Mouse (Mus musculus): Measurements from ENCODE around the gene Gm13290. TPM values are rescaled to one million over a fixed set of nuclear protein-coding genes. Genes with fewer than 3 reads are reported as not detected.
"Not testable (repeated sequence)": the region's sequence is repeated elsewhere in the genome, so short reads cannot be mapped to it uniquely, and the experiment has no call there.

Gm13290 gene
- total and polyA plus RNA-seq, 3 experiments = not detected

DNA sequence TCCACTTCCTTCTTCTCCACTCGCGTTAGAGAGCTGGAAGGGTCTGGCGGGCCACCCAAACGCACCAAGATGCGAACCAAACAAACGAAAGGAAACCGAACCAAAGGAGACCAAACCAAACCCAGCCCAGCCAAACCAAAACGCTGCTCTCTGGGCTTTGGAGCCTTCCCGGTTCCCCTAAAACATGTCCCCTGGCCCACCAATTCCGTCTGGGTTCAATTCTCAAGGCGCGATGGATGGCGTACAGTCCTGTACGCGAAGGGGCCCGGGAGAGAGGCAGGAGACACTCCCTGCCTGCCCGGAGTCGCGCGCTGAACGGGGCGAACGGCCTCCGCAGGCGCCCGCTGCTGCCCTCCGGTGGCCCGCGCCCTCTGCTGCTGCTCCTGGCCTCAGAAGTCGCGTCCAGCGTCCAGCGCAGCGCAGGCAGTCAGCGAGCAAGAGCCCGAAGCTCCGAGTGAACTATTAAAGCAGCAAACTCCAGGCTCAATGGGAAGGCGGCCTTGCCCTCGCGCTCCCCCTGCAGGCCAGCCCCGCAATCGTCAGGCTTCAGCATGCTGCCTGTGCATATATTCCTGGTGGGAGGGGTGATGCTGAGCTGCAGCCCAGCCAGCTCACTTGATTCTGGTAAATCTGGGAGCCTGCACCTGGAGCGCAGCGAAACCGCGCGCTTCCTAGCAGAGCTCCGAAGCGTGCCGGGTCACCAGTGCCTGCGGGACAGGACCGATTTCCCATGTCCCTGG, 20.5 kb downstream of the Gm13290 start, which contains the start of gene Gm13275:
Gene Gm13275 (plus strand): TSS at position 552 of the 740 bp plus-strand sequence.
- not testable (repeated sequence) for H3K9me3 ChIP-seq (replicated peaks); H3K4me1 ChIP-seq (ENCODE audit: insufficient read depth, low read depth, low read length); H3K4me3 ChIP-seq (ENCODE audit: low read depth, low read length); H3K36me3 ChIP-seq (replicated peaks); DNase-seq (ENCODE audit: low spot score); ATAC-seq (ENCODE audit: extremely low read depth, insufficient number of reproducible peaks, low FRiP score, poor library complexity, severe bottlenecking); H3K27me3 ChIP-seq (ENCODE audit: insufficient read depth, low read length)

DNA sequence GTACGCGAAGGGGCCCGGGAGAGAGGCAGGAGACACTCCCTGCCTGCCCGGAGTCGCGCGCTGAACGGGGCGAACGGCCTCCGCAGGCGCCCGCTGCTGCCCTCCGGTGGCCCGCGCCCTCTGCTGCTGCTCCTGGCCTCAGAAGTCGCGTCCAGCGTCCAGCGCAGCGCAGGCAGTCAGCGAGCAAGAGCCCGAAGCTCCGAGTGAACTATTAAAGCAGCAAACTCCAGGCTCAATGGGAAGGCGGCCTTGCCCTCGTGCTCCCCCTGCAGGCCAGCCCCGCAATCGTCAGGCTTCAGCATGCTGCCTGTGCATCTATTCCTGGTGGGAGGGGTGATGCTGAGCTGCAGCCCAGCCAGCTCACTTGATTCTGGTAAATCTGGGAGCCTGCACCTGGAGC, 23.5 kb downstream of the Gm13290 start, which contains the start of gene Gm13279:
Gene Gm13279 (plus strand): TSS at position 301 of the 400 bp plus-strand sequence.
- not testable (repeated sequence) for ATAC-seq (ENCODE audit: extremely low read depth, insufficient number of reproducible peaks, low FRiP score, poor library complexity, severe bottlenecking); H3K4me3 ChIP-seq (ENCODE audit: low read depth, low read length); H3K4me1 ChIP-seq (ENCODE audit: insufficient read depth, low read depth, low read length); DNase-seq (ENCODE audit: low spot score); H3K9me3 ChIP-seq (replicated peaks); H3K27me3 ChIP-seq (ENCODE audit: insufficient read depth, low read length); H3K36me3 ChIP-seq (replicated peaks)

DNA sequence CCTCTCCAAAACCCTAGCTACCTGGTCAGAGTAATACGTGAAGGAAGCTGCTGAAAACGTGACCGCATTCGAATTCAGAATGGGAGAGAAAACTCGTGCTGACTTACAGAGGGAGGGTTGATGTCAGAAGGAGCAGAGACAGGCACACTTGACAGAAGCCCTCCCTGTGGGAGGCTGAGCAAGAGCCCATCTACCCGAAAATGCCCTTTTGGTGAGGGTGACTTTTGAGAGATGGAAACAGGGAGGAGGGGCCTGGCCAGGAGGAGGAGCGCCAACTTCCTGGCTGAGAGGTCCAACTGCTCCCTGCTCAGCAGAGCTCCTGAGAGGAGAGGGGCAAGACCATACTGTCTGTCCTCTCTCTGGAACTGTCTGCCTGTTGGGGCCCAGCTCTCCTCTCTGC, 25.7 kb downstream of the Gm13290 start, which contains the start of gene Gm13285:
Gene Gm13285 (plus strand): TSS at position 301 of the 400 bp plus-strand sequence.
- not testable (repeated sequence) for ATAC-seq (ENCODE audit: extremely low read depth, insufficient number of reproducible peaks, low FRiP score, poor library complexity, severe bottlenecking); H3K9me3 ChIP-seq (replicated peaks); H3K27me3 ChIP-seq (ENCODE audit: insufficient read depth, low read length); H3K4me1 ChIP-seq (ENCODE audit: insufficient read depth, low read depth, low read length); H3K4me3 ChIP-seq (ENCODE audit: low read depth, low read length); H3K36me3 ChIP-seq (replicated peaks); DNase-seq (ENCODE audit: low spot score)

DNA sequence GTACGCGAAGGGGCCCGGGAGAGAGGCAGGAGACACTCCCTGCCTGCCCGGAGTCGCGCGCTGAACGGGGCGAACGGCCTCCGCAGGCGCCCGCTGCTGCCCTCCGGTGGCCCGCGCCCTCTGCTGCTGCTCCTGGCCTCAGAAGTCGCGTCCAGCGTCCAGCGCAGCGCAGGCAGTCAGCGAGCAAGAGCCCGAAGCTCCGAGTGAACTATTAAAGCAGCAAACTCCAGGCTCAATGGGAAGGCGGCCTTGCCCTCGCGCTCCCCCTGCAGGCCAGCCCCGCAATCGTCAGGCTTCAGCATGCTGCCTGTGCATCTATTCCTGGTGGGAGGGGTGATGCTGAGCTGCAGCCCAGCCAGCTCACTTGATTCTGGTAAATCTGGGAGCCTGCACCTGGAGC, 29.3 kb downstream of the Gm13290 start, which contains the start of gene Gm13287:
Gene Gm13287 (plus strand): TSS at position 301 of the 400 bp plus-strand sequence.
- not testable (repeated sequence) for H3K4me1 ChIP-seq (ENCODE audit: insufficient read depth, low read depth, low read length); ATAC-seq (ENCODE audit: extremely low read depth, insufficient number of reproducible peaks, low FRiP score, poor library complexity, severe bottlenecking); H3K4me3 ChIP-seq (ENCODE audit: low read depth, low read length); DNase-seq (ENCODE audit: low spot score); H3K9me3 ChIP-seq (replicated peaks); H3K36me3 ChIP-seq (replicated peaks); H3K27me3 ChIP-seq (ENCODE audit: insufficient read depth, low read length)

DNA sequence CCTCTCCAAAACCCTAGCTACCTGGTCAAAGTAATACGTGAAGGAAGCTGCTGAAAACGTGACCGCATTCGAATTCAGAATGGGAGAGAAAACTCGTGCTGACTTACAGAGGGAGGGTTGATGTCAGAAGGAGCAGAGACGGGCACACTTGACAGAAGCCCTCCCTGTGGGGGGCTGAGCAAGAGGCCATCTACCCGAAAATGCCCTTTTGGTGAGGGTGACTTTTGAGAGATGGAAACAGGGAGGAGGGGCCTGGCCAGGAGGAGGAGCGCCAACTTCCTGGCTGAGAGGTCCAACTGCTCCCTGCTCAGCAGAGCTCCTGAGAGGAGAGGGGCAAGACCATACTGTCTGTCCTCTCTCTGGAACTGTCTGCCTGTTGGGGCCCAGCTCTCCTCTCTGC, 31.6 kb downstream of the Gm13290 start, which contains the start of gene Gm13288:
Gene Gm13288 (plus strand): TSS at position 301 of the 400 bp plus-strand sequence.
- not testable (repeated sequence) for H3K9me3 ChIP-seq (replicated peaks); H3K36me3 ChIP-seq (replicated peaks); H3K27me3 ChIP-seq (ENCODE audit: insufficient read depth, low read length); DNase-seq (ENCODE audit: low spot score); H3K4me1 ChIP-seq (ENCODE audit: insufficient read depth, low read depth, low read length); H3K4me3 ChIP-seq (ENCODE audit: low read depth, low read length); ATAC-seq (ENCODE audit: extremely low read depth, insufficient number of reproducible peaks, low FRiP score, poor library complexity, severe bottlenecking)

DNA sequence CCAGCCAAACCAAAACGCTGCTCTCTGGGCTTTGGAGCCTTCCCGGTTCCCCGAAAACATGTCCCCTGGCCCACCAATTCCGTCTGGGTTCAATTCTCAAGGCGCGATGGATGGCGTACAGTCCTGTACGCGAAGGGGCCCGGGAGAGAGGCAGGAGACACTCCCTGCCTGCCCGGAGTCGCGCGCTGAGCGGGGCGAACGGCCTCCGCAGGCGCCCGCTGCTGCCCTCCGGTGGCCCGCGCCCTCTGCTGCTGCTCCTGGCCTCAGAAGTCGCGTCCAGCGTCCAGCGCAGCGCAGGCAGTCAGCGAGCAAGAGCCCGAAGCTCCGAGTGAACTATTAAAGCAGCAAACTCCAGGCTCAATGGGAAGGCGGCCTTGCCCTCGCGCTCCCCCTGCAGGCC, 32.1 kb downstream of the Gm13290 start:
- not testable (repeated sequence) for H3K4me1 ChIP-seq (ENCODE audit: insufficient read depth, low read depth, low read length); ATAC-seq (ENCODE audit: extremely low read depth, insufficient number of reproducible peaks, low FRiP score, poor library complexity, severe bottlenecking); H3K9me3 ChIP-seq (replicated peaks); H3K27me3 ChIP-seq (ENCODE audit: insufficient read depth, low read length); H3K36me3 ChIP-seq (replicated peaks); DNase-seq (ENCODE audit: low spot score); H3K4me3 ChIP-seq (ENCODE audit: low read depth, low read length)

DNA sequence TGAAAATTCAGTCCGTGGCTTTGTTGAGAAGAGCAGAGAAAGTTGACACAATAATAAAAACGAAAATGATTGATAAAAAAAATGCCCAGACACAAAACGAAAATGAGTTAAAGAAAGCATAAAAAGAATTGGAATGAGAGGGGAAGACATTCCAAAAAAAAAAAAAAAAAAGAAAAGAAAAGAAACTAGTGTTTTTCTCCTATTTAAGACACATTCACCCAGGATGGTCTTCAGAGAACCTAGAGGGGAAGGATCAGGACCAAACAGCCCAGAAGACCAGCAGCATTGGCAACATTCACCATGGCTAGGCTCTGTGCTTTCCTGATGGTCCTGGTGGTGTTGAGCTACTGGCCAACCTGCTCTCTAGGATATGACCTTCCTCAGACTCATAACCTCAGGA, 42.3 kb downstream of the Gm13290 start, which contains the start of gene Ifna7:
Gene Ifna7 (plus strand): TSS at position 301 of the 400 bp plus-strand sequence.
- TF ChIP-seq TAL1 (conservative IDR thresholded peaks at IDR 0.05; ENCODE audit: low read depth, low read length) (no peak), GATA2 (IDR thresholded peaks at IDR 0.05; ENCODE audit: borderline replicate concordance, low read depth, low read length) (no peak), CTCF (IDR thresholded peaks at IDR 0.05; ENCODE audit: low read depth, low read length) (no peak), GATA1 (IDR thresholded peaks at IDR 0.05; ENCODE audit: borderline replicate concordance, low read length) (no peak), POLR2AphosphoS5 (IDR thresholded peaks at IDR 0.05; ENCODE audit: insufficient replicate concordance, low read depth, low read length) (no peak)
- H3K36me3 ChIP-seq (replicated peaks) = no peaks in the 10 kb centered on the region
- H3K27me3 ChIP-seq (ENCODE audit: insufficient read depth, low read length) = no peaks in the 10 kb centered on the region
- no peak within 1 kb of the TSS for H3K4me3 ChIP-seq (ENCODE audit: low read depth, low read length)
- ATAC-seq (ENCODE audit: extremely low read depth, insufficient number of reproducible peaks, low FRiP score, poor library complexity, severe bottlenecking) (no peak), DNase-seq (ENCODE audit: low spot score) (no peak)
- no peaks in the 10 kb centered on the region for H3K9me3 ChIP-seq (replicated peaks)
- no peaks in the 10 kb centered on the region for H3K4me1 ChIP-seq (ENCODE audit: insufficient read depth, low read depth, low read length)

DNA sequence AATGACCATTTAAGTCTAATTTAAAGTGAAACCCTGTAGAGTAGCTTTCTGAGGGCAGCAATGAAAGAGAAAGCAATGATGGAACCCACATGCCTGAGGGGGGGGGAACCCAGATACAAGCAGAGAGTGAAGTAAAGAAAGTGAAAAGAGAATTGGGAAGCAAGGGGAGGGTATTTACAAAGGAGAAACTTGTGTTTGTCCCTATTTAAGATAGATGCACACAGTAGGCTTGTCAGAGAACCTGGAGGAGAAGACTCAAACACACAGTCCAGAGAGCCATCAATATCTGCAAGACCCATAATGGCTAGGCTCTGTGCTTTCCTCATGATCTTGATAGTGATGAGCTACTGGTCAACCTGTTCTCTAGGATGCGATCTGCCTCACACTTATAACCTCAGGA, 46.0 kb downstream of the Gm13290 start, which contains the start of gene Ifna11:
Gene Ifna11 (plus strand): TSS at position 301 of the 400 bp plus-strand sequence.
- no peaks in the 10 kb centered on the region for H3K27me3 ChIP-seq (ENCODE audit: insufficient read depth, low read length)
- H3K9me3 ChIP-seq (replicated peaks) = no peaks in the 10 kb centered on the region
- no peaks in the 10 kb centered on the region for H3K4me1 ChIP-seq (ENCODE audit: insufficient read depth, low read depth, low read length)
- TF ChIP-seq TAL1 (conservative IDR thresholded peaks at IDR 0.05; ENCODE audit: low read depth, low read length) (no peak), CTCF (IDR thresholded peaks at IDR 0.05; ENCODE audit: low read depth, low read length) (no peak), GATA1 (IDR thresholded peaks at IDR 0.05; ENCODE audit: borderline replicate concordance, low read length) (no peak), POLR2AphosphoS5 (IDR thresholded peaks at IDR 0.05; ENCODE audit: insufficient replicate concordance, low read depth, low read length) (no peak), GATA2 (IDR thresholded peaks at IDR 0.05; ENCODE audit: borderline replicate concordance, low read depth, low read length) (no peak)
- no peak within 1 kb of the TSS for H3K4me3 ChIP-seq (ENCODE audit: low read depth, low read length)
- ATAC-seq (ENCODE audit: extremely low read depth, insufficient number of reproducible peaks, low FRiP score, poor library complexity, severe bottlenecking) = no peak
- H3K36me3 ChIP-seq (replicated peaks) = no peaks in the 10 kb centered on the region
- no peak for DNase-seq (ENCODE audit: low spot score)
